Mouse (Mus musculus) forebrain, embryonic 11.5 days (tissue): ENCODE results near the gene Olfr960. TPM values are rescaled to one million over a fixed set of nuclear protein-coding genes. Genes with fewer than 3 reads are reported as not detected.

Source experiments
- ATAC-seq: fragments of 200-750 bp; cut with Nextera tagmentation; replicated peaks from 2 replicates; pipeline ENCODE4 v1.8.0; 2017; ENCODE audit warnings: moderate TSS enrichment; ENCODE audit not compliant: low FRiP score
- DNase-seq: peaks from one replicate; pipeline ENCODE4 v3.0.0-alpha.2; 2017; ENCODE audit warnings: low spot score
- H3K27ac ChIP-seq: fragments of 300-500 bp; sonication (generic); 2 replicates; pipeline ENCODE4 v1.5.1; 2014; ENCODE audit warnings: low read depth, low read length
- H3K27me3 ChIP-seq: fragments of 300-500 bp; sonication (generic); 2 replicates; pipeline ENCODE4 v1.6.1; 2014; ENCODE audit warnings: mild to moderate bottlenecking, low read length, mixed read lengths; ENCODE audit not compliant: control insufficient read depth, insufficient read depth
- H3K36me3 ChIP-seq: fragments of 300-500 bp; sonication (generic); 2 replicates; pipeline ENCODE4 v1.6.1; 2014; ENCODE audit warnings: mild to moderate bottlenecking, low read length, moderate library complexity, mixed read lengths; ENCODE audit not compliant: control insufficient read depth, insufficient read depth
- H3K4me1 ChIP-seq: fragments of 300-500 bp; sonication (generic); replicated peaks from 2 replicates; pipeline ENCODE4 v1.6.1; 2014; ENCODE audit warnings: low read length, mixed read lengths; ENCODE audit not compliant: control insufficient read depth, insufficient read depth
- H3K4me2 ChIP-seq: fragments of 300-500 bp; sonication (generic); 2 replicates; pipeline ENCODE4 v1.6.1; 2014; ENCODE audit warnings: low read depth, mild to moderate bottlenecking, low read length, moderate library complexity, mixed read lengths; ENCODE audit not compliant: severe bottlenecking
- H3K4me3 ChIP-seq: fragments of 300-500 bp; sonication (generic); 2 replicates; pipeline ENCODE4 v1.5.1; 2014; ENCODE audit warnings: low read depth, low read length
- H3K9ac ChIP-seq: fragments of 300-500 bp; sonication (generic); 2 replicates; pipeline ENCODE4 v1.6.1; 2014; ENCODE audit warnings: low read length
- H3K9me3 ChIP-seq: fragments of 300-500 bp; sonication (generic); 2 replicates; pipeline ENCODE4 v1.6.1; 2016; ENCODE audit warnings: low read length, mixed read lengths; ENCODE audit not compliant: control insufficient read depth
- WGBS: fragments of 180-500 bp; shearing (Covaris S2); extraction: QIAGEN DNeasy Blood & Tissue Kit; methylation state at CpG from one replicate; pipeline ENCODE4 v1.1.7; 2014; 5-methylcytosine and 5-hydroxymethylcytosine counted together
- polyA plus RNA-seq: library from polyadenylated mRNA; unstranded; fragments of >200 nt; fragmentation: Nextera tagmentation; extraction: Ambion mirVana; gene quantifications from 2 replicates; pipeline ENCODE4 v1.2.1, GENCODE M21; 2014

Olfr960 gene
- not detected in 2 replicates for polyA plus RNA-seq

DNA sequence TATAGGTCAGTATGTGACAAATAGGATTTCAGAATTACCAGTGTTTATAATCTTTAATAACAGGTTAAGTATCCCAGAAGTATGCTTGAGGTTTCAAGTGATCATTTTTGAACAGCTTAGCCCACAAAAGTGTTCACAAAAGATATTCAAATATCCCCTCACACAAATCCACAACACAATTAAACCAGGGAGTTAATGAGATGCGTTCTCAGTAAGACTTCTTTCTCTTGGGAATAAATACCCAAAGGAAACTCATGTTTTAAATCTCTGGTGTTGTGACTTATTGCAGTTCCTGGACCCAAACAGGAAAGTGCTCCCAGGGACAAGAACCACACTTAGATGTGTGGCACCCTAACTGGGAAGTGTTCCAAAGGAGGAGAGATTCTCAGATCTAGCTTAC, at the start of gene Olfr960:
TSS of gene Olfr960 (plus strand) at position 301 of the 400 bp plus-strand sequence.
- H3K4me3 ChIP-seq: no peak within 1 kb of the TSS
- H3K9me3 ChIP-seq: no peaks in the 10 kb centered on the region
- no peak for DNase-seq
- H3K27me3 ChIP-seq: no peaks in the 10 kb centered on the region
- H3K4me1 ChIP-seq: no peaks in the 10 kb centered on the region
- no peak for ATAC-seq
- no peak within 1 kb of the TSS for H3K4me2 ChIP-seq
- H3K9ac ChIP-seq: no peak within 1 kb of the TSS
- H3K36me3 ChIP-seq: no peaks in the 10 kb centered on the region
- WGBS: 56% methylated on average over 1 of the region's 1 CpGs
- no peak within 1 kb of the TSS for H3K27ac ChIP-seq

DNA sequence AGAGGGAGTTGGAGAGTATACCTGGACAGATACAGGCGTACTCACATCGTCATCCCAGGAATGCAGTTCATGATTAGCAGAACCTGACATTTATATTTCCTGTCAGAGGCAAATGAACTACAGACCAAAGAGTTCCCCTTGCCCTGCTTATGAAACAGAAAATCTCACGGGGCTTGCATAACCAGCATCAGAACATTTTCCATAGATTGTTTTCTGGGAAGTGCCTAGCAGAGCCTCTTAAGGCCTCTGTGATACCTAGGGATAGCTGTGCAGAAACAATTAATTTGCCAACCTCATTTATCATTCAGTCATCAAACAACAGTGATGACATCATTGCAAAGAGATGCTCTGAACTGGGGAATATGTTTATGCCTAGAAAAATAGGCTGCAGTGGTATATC, 45.7 kb upstream of the Olfr960 start, which contains the start of gene Olfr959:
TSS of gene Olfr959 (minus strand) at position 101 of the 400 bp plus-strand sequence.
- H3K4me2 ChIP-seq: no peak within 1 kb of the TSS
- no peaks in the 10 kb centered on the region for H3K27me3 ChIP-seq
- no peak within 1 kb of the TSS for H3K9ac ChIP-seq
- ATAC-seq: no peak
- no peak within 1 kb of the TSS for H3K27ac ChIP-seq
- DNase-seq: no peak
- H3K36me3 ChIP-seq: no peaks in the 10 kb centered on the region
- no peaks in the 10 kb centered on the region for H3K9me3 ChIP-seq
- no peaks in the 10 kb centered on the region for H3K4me1 ChIP-seq
- H3K4me3 ChIP-seq: no peak within 1 kb of the TSS
- 87% methylated on average over 3 of the region's 3 CpGs for WGBS

DNA sequence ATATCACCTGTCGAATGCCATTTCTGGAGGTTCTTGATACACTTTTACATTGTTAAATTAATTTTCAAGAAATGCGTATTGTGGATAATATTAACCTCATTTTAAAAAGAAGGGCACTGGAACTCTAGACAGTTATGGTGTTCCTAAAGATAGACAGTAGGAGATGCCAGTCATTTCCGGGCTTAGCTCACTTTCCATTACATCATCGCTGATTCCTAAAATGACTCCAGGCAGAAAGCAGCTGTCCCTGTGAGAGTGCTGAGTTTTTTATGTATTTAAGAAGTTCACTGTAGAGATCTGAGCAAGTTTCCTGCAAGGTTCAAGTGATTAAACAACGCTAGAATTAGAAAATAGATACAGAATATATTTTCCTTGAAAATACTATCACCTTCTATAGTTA, 44.1 kb upstream of the Olfr960 start:
- no peaks in the 10 kb centered on the region for H3K4me1 ChIP-seq
- no peak overlapping the region for H3K27ac ChIP-seq
- WGBS: 90% methylated on average over 5 of the region's 5 CpGs
- ATAC-seq (no peak), DNase-seq (no peak)
- H3K36me3 ChIP-seq: no peaks in the 10 kb centered on the region
- H3K27me3 ChIP-seq: no peaks in the 10 kb centered on the region
- H3K9me3 ChIP-seq: no peaks in the 10 kb centered on the region
- no peak overlapping the region for H3K4me3 ChIP-seq
- no peak overlapping the region for H3K9ac ChIP-seq
- no peak overlapping the region for H3K4me2 ChIP-seq

DNA sequence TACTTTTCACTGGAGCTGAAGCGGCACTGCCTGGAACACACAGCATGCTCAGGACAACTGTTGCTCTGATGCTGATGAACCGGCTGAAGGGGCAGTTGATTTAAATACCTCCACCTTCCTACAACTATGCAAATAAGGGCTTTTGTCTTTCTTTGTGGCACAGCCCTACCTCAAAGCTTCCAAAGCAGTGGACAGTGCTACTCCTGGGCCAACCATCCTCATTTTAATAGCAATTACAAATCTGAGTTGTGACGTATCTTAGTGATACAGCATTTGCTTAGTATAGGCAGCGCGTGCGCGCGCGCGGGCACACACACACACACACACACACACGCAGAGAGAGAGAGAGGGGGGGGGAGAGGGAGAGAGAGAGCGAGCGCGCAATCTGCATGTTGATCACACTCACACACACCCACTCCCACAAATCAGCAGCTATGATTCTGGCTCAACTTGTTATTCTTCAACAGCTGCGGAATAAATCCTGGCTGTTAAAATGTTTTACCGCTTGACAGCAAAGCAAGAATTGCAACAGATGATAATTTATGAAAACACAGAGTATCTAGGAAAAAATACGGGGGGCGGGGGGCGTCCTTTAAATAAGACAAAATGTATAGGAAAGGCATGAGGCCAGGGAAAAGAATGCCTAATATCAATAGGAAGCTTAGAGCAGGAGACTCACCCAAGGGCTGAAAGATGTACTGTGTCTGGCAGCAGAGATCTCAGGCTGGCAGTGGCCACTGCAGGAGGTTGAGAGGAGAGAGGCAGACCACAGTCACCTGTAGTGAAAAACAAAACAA, 18.4 kb upstream of the Olfr960 start:
- ATAC-seq: peak; percentile 88
- peak; percentile 74 for DNase-seq
- H3K9me3 ChIP-seq: no peaks in the 10 kb centered on the region
- H3K4me3 ChIP-seq: peak overlapping the region; percentile 34
- under 1% methylated on average over 19 of the region's 19 CpGs for WGBS
- H3K27ac ChIP-seq: no peak overlapping the region
- no peaks in the 10 kb centered on the region for H3K36me3 ChIP-seq
- 0 out of 2 replicates have a peak, but pooled peaks cover 1% of the 10 kb centered on the region for H3K4me1 ChIP-seq
- H3K9ac ChIP-seq: peak overlapping the region; percentile 45
- H3K27me3 ChIP-seq: no peaks in the 10 kb centered on the region
- peak overlapping the region; percentile 78 for H3K4me2 ChIP-seq

DNA sequence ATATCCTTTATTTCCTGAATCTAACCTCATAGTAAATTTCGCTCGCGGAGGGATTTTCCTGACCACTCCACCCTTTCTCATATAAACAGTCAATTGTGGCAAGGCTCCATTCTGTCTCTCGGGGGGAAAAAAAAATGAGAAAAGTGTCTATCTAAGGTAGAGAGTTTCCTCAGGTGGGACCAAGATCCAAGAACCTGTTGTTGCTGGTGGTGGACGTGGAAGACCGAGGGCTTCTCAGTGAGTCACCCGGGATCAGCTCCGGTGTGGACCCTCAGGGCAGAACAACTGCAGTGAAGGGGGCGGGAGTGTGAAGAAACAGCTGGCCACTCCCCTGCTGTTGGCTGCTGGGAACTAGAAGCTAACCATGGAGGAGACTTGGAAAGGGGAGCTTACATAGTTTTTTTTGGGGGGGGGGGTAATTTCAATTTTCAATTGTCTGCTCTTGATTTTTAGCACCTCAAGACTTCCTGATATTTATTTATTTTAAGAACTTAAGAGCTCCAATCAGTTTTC, 17.8 kb upstream of the Olfr960 start:
- no peaks in the 10 kb centered on the region for H3K36me3 ChIP-seq
- peak overlapping the region; percentile 45 for H3K9ac ChIP-seq
- peak; percentile 72 for ATAC-seq
- H3K9me3 ChIP-seq: no peaks in the 10 kb centered on the region
- H3K27me3 ChIP-seq: no peaks in the 10 kb centered on the region
- 0% methylated on average over 9 of the region's 9 CpGs for WGBS
- H3K4me2 ChIP-seq: peak overlapping the region; percentile 78
- 0 out of 2 replicates have a peak, but pooled peaks cover 1% of the 10 kb centered on the region for H3K4me1 ChIP-seq
- H3K4me3 ChIP-seq: peak overlapping the region; percentile 34
- DNase-seq: peak; percentile 63
- no peak overlapping the region for H3K27ac ChIP-seq

DNA sequence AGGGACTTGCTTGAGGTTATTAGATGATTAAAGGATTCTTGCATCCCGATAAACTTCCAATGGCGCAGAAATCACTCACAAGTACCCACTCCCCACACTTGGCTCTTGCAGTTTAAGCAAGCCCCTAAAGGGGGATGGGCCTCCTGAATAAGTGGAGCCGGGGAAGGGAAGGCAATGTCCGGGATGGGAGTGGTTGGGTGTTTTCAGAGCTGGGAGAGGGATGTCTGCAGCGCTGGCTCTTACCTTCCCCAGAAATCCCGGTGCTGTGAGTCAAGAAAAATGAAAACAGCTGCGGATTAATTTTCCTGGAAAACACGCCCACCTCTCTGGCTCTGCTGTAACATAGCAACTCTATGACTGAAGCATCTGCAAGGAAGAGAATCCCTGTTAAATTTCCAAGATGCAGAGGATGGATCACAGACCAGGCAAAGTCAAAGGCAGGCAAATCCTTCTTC, 17.1 kb upstream of the Olfr960 start, which contains the start of gene AW551984:
TSS of gene AW551984 (minus strand) at position 405 of the 455 bp plus-strand sequence.
- H3K9me3 ChIP-seq: no peaks in the 10 kb centered on the region
- no peaks in the 10 kb centered on the region for H3K27me3 ChIP-seq
- H3K36me3 ChIP-seq: no peaks in the 10 kb centered on the region
- WGBS: under 1% methylated on average over 8 of the region's 8 CpGs
- H3K4me2 ChIP-seq: peak within 1 kb of the TSS; percentile 78
- H3K4me3 ChIP-seq: peak within 1 kb of the TSS; percentile 34
- peak; percentile 48 for ATAC-seq
- no peak within 1 kb of the TSS for H3K27ac ChIP-seq
- peak; percentile 56 for DNase-seq
- 0 out of 2 replicates have a peak, but pooled peaks cover 1% of the 10 kb centered on the region for H3K4me1 ChIP-seq
- peak within 1 kb of the TSS; percentile 45 for H3K9ac ChIP-seq

DNA sequence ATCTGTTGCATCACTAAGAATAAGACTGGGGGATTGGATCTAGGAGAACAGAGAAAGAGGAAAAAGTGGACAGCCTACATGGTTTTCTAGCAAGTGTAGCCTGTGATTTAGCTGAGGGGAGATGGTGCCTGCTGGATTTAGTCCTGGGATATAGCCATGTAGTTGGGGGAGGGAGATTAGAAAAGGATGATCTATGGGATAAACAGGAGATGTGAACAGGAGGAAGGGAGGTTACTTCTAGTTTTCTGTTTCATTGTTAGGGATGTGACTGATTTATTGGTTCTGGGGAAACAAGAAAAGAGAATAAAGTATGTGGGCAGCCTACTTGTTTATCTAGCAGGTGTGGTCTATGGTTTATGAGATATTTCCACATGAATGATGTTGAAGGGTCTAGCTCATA, 12.7 kb upstream of the Olfr960 start:
- Histone ChIP-seq H3K4me3 (no peak overlapping the region), H3K4me2 (no peak overlapping the region)
- no peak for DNase-seq

DNA sequence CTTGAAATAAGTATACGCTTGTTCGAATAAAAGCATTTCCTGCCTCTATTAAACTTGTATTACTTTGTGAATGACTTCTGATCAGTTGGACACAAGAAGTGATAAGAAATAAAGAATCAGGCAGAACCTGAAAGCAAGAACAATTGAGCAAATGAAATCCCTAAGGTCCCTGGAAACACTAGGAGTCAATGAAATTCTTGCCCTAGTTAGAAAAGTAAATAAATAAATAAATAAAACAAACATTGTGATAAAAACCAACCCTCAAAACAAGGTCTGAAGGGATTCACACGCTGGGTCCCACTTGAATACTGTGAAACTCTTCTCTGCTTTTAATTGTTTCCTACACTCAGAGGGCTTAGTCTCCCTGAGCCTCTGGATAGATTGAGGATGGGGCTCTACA, 10.8 kb upstream of the Olfr960 start, which contains the start of gene Olfr148:
TSS of gene Olfr148 (plus strand) at position 301 of the 400 bp plus-strand sequence.
- WGBS: 72% methylated on average over 3 of the region's 3 CpGs
- H3K9ac ChIP-seq: no peak within 1 kb of the TSS
- no peaks in the 10 kb centered on the region for H3K9me3 ChIP-seq
- H3K4me2 ChIP-seq: no peak within 1 kb of the TSS
- no peak within 1 kb of the TSS for H3K4me3 ChIP-seq
- no peaks in the 10 kb centered on the region for H3K27me3 ChIP-seq
- no peaks in the 10 kb centered on the region for H3K4me1 ChIP-seq
- no peaks in the 10 kb centered on the region for H3K36me3 ChIP-seq
- DNase-seq (no peak), ATAC-seq (no peak)
- H3K27ac ChIP-seq: no peak within 1 kb of the TSS

More for the DNA sequence above, 12.7 kb upstream of the Olfr960 start:
- Histone ChIP-seq H3K36me3 (no peaks in the 10 kb centered on the region), H3K9me3 (no peaks in the 10 kb centered on the region), H3K4me1 (no peaks in the 10 kb centered on the region), H3K9ac (no peak overlapping the region), H3K27ac (no peak overlapping the region), H3K27me3 (no peaks in the 10 kb centered on the region)
- no peak for ATAC-seq
